Mouse (Mus musculus) heart, embryonic 10.5 days (tissue): ENCODE data around the gene Itgb3. TPM values are rescaled to one million over a fixed set of nuclear protein-coding genes. Genes with fewer than 3 reads are reported as not detected.

ENCODE experiments used
- DNase-seq: peaks from one replicate; pipeline ENCODE4 v3.0.0-alpha.2; 2017; ENCODE audit warnings: low spot score
- H3K27ac ChIP-seq: fragments of 300-500 bp; sonication (generic); 2 replicates; pipeline ENCODE4 v1.5.1; 2016; ENCODE audit warnings: mild to moderate bottlenecking
- H3K27me3 ChIP-seq: fragments of 300-500 bp; sonication (generic); 2 replicates; pipeline ENCODE4 v1.6.1; 2016; ENCODE audit warnings: mild to moderate bottlenecking; ENCODE audit not compliant: poor library complexity, insufficient read depth, severe bottlenecking
- H3K36me3 ChIP-seq: fragments of 300-500 bp; sonication (generic); 2 replicates; pipeline ENCODE4 v1.6.1; 2016; ENCODE audit warnings: mild to moderate bottlenecking, moderate library complexity
- H3K4me1 ChIP-seq: fragments of 300-500 bp; sonication (generic); 2 replicates; pipeline ENCODE4 v1.6.1; 2016; ENCODE audit warnings: mild to moderate bottlenecking
- H3K4me3 ChIP-seq: fragments of 300-500 bp; sonication (generic); 2 replicates; pipeline ENCODE4 v1.5.1; 2016; ENCODE audit warnings: mild to moderate bottlenecking, moderate library complexity
- H3K9me3 ChIP-seq: fragments of 300-500 bp; sonication (generic); 2 replicates; pipeline ENCODE4 v1.6.1; 2016; ENCODE audit warnings: mild to moderate bottlenecking, moderate library complexity
- WGBS: fragments of 180-500 bp; shearing (Covaris S2); methylation state at CpG from one replicate; pipeline ENCODE4 v1.1.7; 2016; 5-methylcytosine and 5-hydroxymethylcytosine counted together
- polyA plus RNA-seq: library from polyadenylated mRNA; unstranded; fragments of >200 nt; fragmentation: Nextera tagmentation; extraction: Ambion mirVana; gene quantifications from 2 replicates; pipeline ENCODE4 v1.2.1, GENCODE M21; 2016

Itgb3 gene
- polyA plus RNA-seq, 1 experiment from 2014 or later, result 9.1 TPM

- H3K4me1 ChIP-seq, result peaks cover 43% of the 10 kb centered on the region
- WGBS, result 79% methylated on average over 10 of the region's 10 CpGs
- no peak overlapping the region for H3K4me3 ChIP-seq
- H3K36me3 ChIP-seq, result no peaks in the 10 kb centered on the region
- DNase-seq, result no peak
- no peak overlapping the region for H3K27ac ChIP-seq
- H3K27me3 ChIP-seq, result peaks cover 7% of the 10 kb centered on the region
- H3K9me3 ChIP-seq, result no peaks in the 10 kb centered on the region
Measured at GRCm38 (mm10) chr11:104613551-104613950, 5.8 kb downstream of the Itgb3 start.

- H3K9me3 ChIP-seq, result no peaks in the 10 kb centered on the region
- no peaks in the 10 kb centered on the region for H3K36me3 ChIP-seq
- H3K4me1 ChIP-seq, result peaks cover 46% of the 10 kb centered on the region
- H3K27ac ChIP-seq, result no peak overlapping the region
- no peak overlapping the region for H3K4me3 ChIP-seq
- no peak for DNase-seq
- 50% methylated on average over 2 of the region's 2 CpGs for whole genome bisulfite sequencing
- H3K27me3 ChIP-seq, result peaks cover 7% of the 10 kb centered on the region
Measured at GRCm38 (mm10) chr11:104614130-104614529, 6.3 kb downstream of the Itgb3 start.

- WGBS, result 34% methylated on average over 5 of the region's 5 CpGs
- H3K27me3 ChIP-seq, result no peaks in the 10 kb centered on the region
- H3K36me3 ChIP-seq, result no peaks in the 10 kb centered on the region
- H3K4me3 ChIP-seq, result no peak overlapping the region; the same call in 1 of the 2 replicates
- H3K9me3 ChIP-seq, result no peaks in the 10 kb centered on the region
- DNase-seq, result no peak
- H3K4me1 ChIP-seq, result peaks cover 50% of the 10 kb centered on the region
- peak overlapping the region; percentile 81 for H3K27ac ChIP-seq
Measured at GRCm38 (mm10) chr11:104616182-104616581, 8.4 kb downstream of the Itgb3 start.

- no peak for DNase-seq
- Histone ChIP-seq H3K9me3 (no peaks in the 10 kb centered on the region), H3K4me1 (peaks cover 59% of the 10 kb centered on the region), H3K4me3 (0 out of 2 replicates have a peak overlapping the region, but pooled peaks have one; percentile 15), H3K27me3 (no peaks in the 10 kb centered on the region), H3K36me3 (no peaks in the 10 kb centered on the region), H3K27ac (peak overlapping the region; percentile 79)
- 53% methylated on average over 6 of the region's 6 CpGs for WGBS
Measured at GRCm38 (mm10) chr11:104618638-104619076, 10.9 kb downstream of the Itgb3 start.

GRCm38 (mm10) chr11:104619084-104620022 lies 11.6 kb downstream of the Itgb3 start:
- Histone ChIP-seq H3K4me1 (peaks cover 61% of the 10 kb centered on the region), H3K4me3 (no peak overlapping the region), H3K27ac (peak overlapping the region; percentile 79; the same call in 1 of the 2 replicates), H3K27me3 (no peaks in the 10 kb centered on the region), H3K9me3 (no peaks in the 10 kb centered on the region), H3K36me3 (no peaks in the 10 kb centered on the region)
- no peak for DNase-seq
- 69% methylated on average over 13 of the region's 13 CpGs for WGBS

- WGBS, result 35% methylated on average over 9 of the region's 12 CpGs
- Histone ChIP-seq H3K9me3 (no peaks in the 10 kb centered on the region), H3K36me3 (no peaks in the 10 kb centered on the region), H3K4me1 (peaks cover 63% of the 10 kb centered on the region), H3K4me3 (0 out of 2 replicates have a peak overlapping the region, but pooled peaks have one; percentile 2), H3K27ac (peak overlapping the region; percentile 62), H3K27me3 (no peaks in the 10 kb centered on the region)
- DNase-seq, result peak; percentile 81
Measured at GRCm38 (mm10) chr11:104622040-104622962, 14.5 kb downstream of the Itgb3 start.

GRCm38 (mm10) chr11:104624791-104625391 lies 17.1 kb downstream of the Itgb3 start:
- peaks cover 46% of the 10 kb centered on the region for H3K4me1 ChIP-seq
- WGBS, result 23% methylated on average over 6 of the region's 6 CpGs
- no peaks in the 10 kb centered on the region for H3K27me3 ChIP-seq
- H3K27ac ChIP-seq, result peak overlapping the region; percentile 75
- no peak for DNase-seq
- no peak overlapping the region for H3K4me3 ChIP-seq
- no peaks in the 10 kb centered on the region for H3K9me3 ChIP-seq
- H3K36me3 ChIP-seq, result no peaks in the 10 kb centered on the region

GRCm38 (mm10) chr11:104625453-104626402 lies 17.9 kb downstream of the Itgb3 start:
- H3K4me3 ChIP-seq, result no peak overlapping the region
- peak overlapping the region; percentile 75 for H3K27ac ChIP-seq
- peak; percentile 93 for DNase-seq
- no peaks in the 10 kb centered on the region for H3K36me3 ChIP-seq
- no peaks in the 10 kb centered on the region for H3K9me3 ChIP-seq
- H3K4me1 ChIP-seq, result peaks cover 46% of the 10 kb centered on the region
- 36% methylated on average over 12 of the region's 12 CpGs for WGBS
- no peaks in the 10 kb centered on the region for H3K27me3 ChIP-seq

- no peaks in the 10 kb centered on the region for H3K36me3 ChIP-seq
- H3K27me3 ChIP-seq, result no peaks in the 10 kb centered on the region
- no peaks in the 10 kb centered on the region for H3K9me3 ChIP-seq
- no peak overlapping the region for H3K4me3 ChIP-seq
- no peak for DNase-seq
- H3K4me1 ChIP-seq, result peaks cover 46% of the 10 kb centered on the region
- H3K27ac ChIP-seq, result no peak overlapping the region; the same call in 1 of the 2 replicates
Measured at GRCm38 (mm10) chr11:104626635-104627034, 18.8 kb downstream of the Itgb3 start.

- Histone ChIP-seq H3K27ac (0 out of 2 replicates have a peak overlapping the region, but pooled peaks have one; percentile 56), H3K4me1 (peaks cover 37% of the 10 kb centered on the region), H3K4me3 (no peak overlapping the region), H3K27me3 (no peaks in the 10 kb centered on the region), H3K9me3 (no peaks in the 10 kb centered on the region), H3K36me3 (no peaks in the 10 kb centered on the region)
- 59% methylated on average over 11 of the region's 11 CpGs for WGBS
- DNase-seq, result no peak
Measured at GRCm38 (mm10) chr11:104627616-104628301, 20.0 kb downstream of the Itgb3 start.

- DNase-seq, result no peak
- H3K36me3 ChIP-seq, result no peaks in the 10 kb centered on the region
- H3K4me3 ChIP-seq, result no peak overlapping the region
- H3K4me1 ChIP-seq, result peaks cover 32% of the 10 kb centered on the region
- no peaks in the 10 kb centered on the region for H3K9me3 ChIP-seq
- WGBS, result 73% methylated on average over 5 of the region's 5 CpGs
- no peak overlapping the region for H3K27ac ChIP-seq
- no peaks in the 10 kb centered on the region for H3K27me3 ChIP-seq
Measured at GRCm38 (mm10) chr11:104628566-104628965, 20.8 kb downstream of the Itgb3 start.
